Mouse (Mus musculus): ENCODE data around the gene Rmdn2.

The Rmdn2 gene

GRCm38 (mm10) chr17:79695541-79695940 lies 83.9 kb downstream of the Rmdn2 start:
- no peak for DNase-seq (ENCODE audit: low read depth in 1 of 2, low spot score in 2 of 2)

- DNase-seq (ENCODE audit: low read depth in 1 of 2, low spot score in 2 of 2): no peak
Measured at GRCm38 (mm10) chr17:79699197-79699596, 87.5 kb downstream of the Rmdn2 start.

GRCm38 (mm10) chr17:79700871-79701270 lies 89.2 kb downstream of the Rmdn2 start:
- no peak for DNase-seq (ENCODE audit: low read depth in 1 of 2, low spot score in 2 of 2)

- DNase-seq (ENCODE audit: low read depth in 1 of 2, low spot score in 2 of 2): no peak
Measured at GRCm38 (mm10) chr17:79705671-79706455, 94.2 kb downstream of the Rmdn2 start.

- DNase-seq (ENCODE audit: low read depth in 1 of 2, low spot score in 2 of 2): no peak
Measured at GRCm38 (mm10) chr17:79708168-79708567, 96.5 kb downstream of the Rmdn2 start.

GRCm38 (mm10) chr17:79709718-79710117 lies 98.1 kb downstream of the Rmdn2 start:
- no peak for DNase-seq (ENCODE audit: low read depth in 1 of 2, low spot score in 2 of 2)

- DNase-seq (ENCODE audit: low read depth in 1 of 2, low spot score in 2 of 2): no peak
Measured at GRCm38 (mm10) chr17:79710246-79710842, 98.7 kb downstream of the Rmdn2 start.

GRCm38 (mm10) chr17:79711944-79712343 lies 100.3 kb downstream of the Rmdn2 start:
- DNase-seq (ENCODE audit: low read depth in 1 of 2, low spot score in 2 of 2): no peak

GRCm38 (mm10) chr17:79712536-79712935 lies 100.9 kb downstream of the Rmdn2 start:
- no peak for DNase-seq (ENCODE audit: low read depth in 1 of 2, low spot score in 2 of 2)

- no peak for DNase-seq (ENCODE audit: low read depth in 1 of 2, low spot score in 2 of 2)
Measured at GRCm38 (mm10) chr17:79713276-79713642, 101.6 kb downstream of the Rmdn2 start.

GRCm38 (mm10) chr17:79713643-79714367 lies 102.1 kb downstream of the Rmdn2 start:
- DNase-seq (ENCODE audit: low read depth in 1 of 2, low spot score in 2 of 2): no peak

GRCm38 (mm10) chr17:79714368-79714895 lies 102.8 kb downstream of the Rmdn2 start:
- no peak for DNase-seq (ENCODE audit: low read depth in 1 of 2, low spot score in 2 of 2)

- DNase-seq (ENCODE audit: low read depth in 1 of 2, low spot score in 2 of 2): no peak
Measured at GRCm38 (mm10) chr17:79714931-79715637, 103.4 kb downstream of the Rmdn2 start, which contains the start of gene Cyp1b1. Gene Cyp1b1, minus strand, starts transcription at chr17:79715061.

GRCm38 (mm10) chr17:79715649-79716143 lies 104.0 kb downstream of the Rmdn2 start:
- peak; percentile 28 to 53 for DNase-seq (ENCODE audit: low read depth in 1 of 2, low spot score in 2 of 2)

- DNase-seq (ENCODE audit: low read depth in 1 of 2, low spot score in 2 of 2): no peak
Measured at GRCm38 (mm10) chr17:79720681-79721080, 109.0 kb downstream of the Rmdn2 start.

- DNase-seq (ENCODE audit: low read depth in 1 of 2, low spot score in 2 of 2): no peak
Measured at GRCm38 (mm10) chr17:79726613-79727012, 115.0 kb downstream of the Rmdn2 start.

GRCm38 (mm10) chr17:79728053-79728584 lies 116.5 kb downstream of the Rmdn2 start:
- no peak for DNase-seq (ENCODE audit: low read depth in 1 of 2, low spot score in 2 of 2)

GRCm38 (mm10) chr17:79728585-79729503 lies 117.2 kb downstream of the Rmdn2 start:
- no peak for DNase-seq (ENCODE audit: low read depth in 1 of 2, low spot score in 2 of 2)

- no peak for DNase-seq (ENCODE audit: low read depth in 1 of 2, low spot score in 2 of 2)
Measured at GRCm38 (mm10) chr17:79730988-79731387, 119.3 kb downstream of the Rmdn2 start.

GRCm38 (mm10) chr17:79733039-79733438 lies 121.4 kb downstream of the Rmdn2 start:
- no peak for DNase-seq (ENCODE audit: low read depth in 1 of 2, low spot score in 2 of 2)

Data from monocyte, adult 2 months (primary cell).